Mouse (Mus musculus): ENCODE data around the gene Hectd1. TPM values are rescaled to one million over a fixed set of nuclear protein-coding genes. Genes with fewer than 3 reads are reported as not detected.

Hectd1 gene
- polyA plus RNA-seq, 1 experiment from 2014 or later: 37.0 TPM

Other genes with a start within 250 kb of the Hectd1 start
- 6.7 TPM in 2 replicates for gene Coch, start 236.2 kb downstream of the Hectd1 start, polyA plus RNA-seq (2015; fragmentation: Nextera tagmentation; extraction: Ambion mirVana)
- gene Ap4s1, start 138.5 kb downstream of the Hectd1 start, polyA plus RNA-seq (2015; fragmentation: Nextera tagmentation; extraction: Ambion mirVana): 53.2 and 54.4 TPM in 2 replicates
- 45.7 and 46.3 TPM in 2 replicates for gene Strn3, start 137.6 kb downstream of the Hectd1 start, polyA plus RNA-seq (2015; fragmentation: Nextera tagmentation; extraction: Ambion mirVana)
- 6.0 and 6.3 TPM in 2 replicates for gene Heatr5a, start 141.8 kb upstream of the Hectd1 start, polyA plus RNA-seq (2015; fragmentation: Nextera tagmentation; extraction: Ambion mirVana)
- gene Dtd2, start 177.0 kb upstream of the Hectd1 start, polyA plus RNA-seq (2015; fragmentation: Nextera tagmentation; extraction: Ambion mirVana): 18.7 and 20.4 TPM in 2 replicates
- gene Gpr33, start 198.5 kb upstream of the Hectd1 start, polyA plus RNA-seq (2015; fragmentation: Nextera tagmentation; extraction: Ambion mirVana): not detected in 2 replicates